Mouse (Mus musculus) small intestine, adult 2 months (tissue): ENCODE results near the gene Kcnj10. TPM values are rescaled to one million over a fixed set of nuclear protein-coding genes. Genes with fewer than 3 reads are reported as not detected.

Experiments
- H3K27ac ChIP-seq: fragments of 200-500 bp; 2 replicates; pipeline ENCODE4 v1.5.1; 2012; ENCODE audit warnings: low read depth, low read length, control low read depth, inconsistent platforms; ENCODE audit not compliant: insufficient read depth
- H3K27me3 ChIP-seq: fragments of 200-500 bp; 2 replicates; pipeline ENCODE4 v1.6.1; 2012; ENCODE audit warnings: mild to moderate bottlenecking, moderate library complexity, low read length, inconsistent platforms; ENCODE audit not compliant: control insufficient read depth, insufficient read depth
- H3K36me3 ChIP-seq: fragments of 200-500 bp; 2 replicates; pipeline ENCODE4 v1.6.1; 2012; ENCODE audit warnings: mild to moderate bottlenecking, low read length, control low read depth, inconsistent platforms; ENCODE audit not compliant: control insufficient read depth, insufficient read depth
- H3K4me1 ChIP-seq: fragments of 200-500 bp; 2 replicates; pipeline ENCODE4 v1.6.1; 2012; ENCODE audit warnings: low read length, inconsistent platforms, mixed read lengths; ENCODE audit not compliant: control insufficient read depth, insufficient read depth, insufficient read length
- H3K4me3 ChIP-seq: fragments of 200-500 bp; 2 replicates; pipeline ENCODE4 v1.5.1; 2012; ENCODE audit warnings: low read depth, mild to moderate bottlenecking, control low read depth, inconsistent platforms, low read length, moderate library complexity
- CTCF ChIP-seq: fragments of 200-500 bp; IDR thresholded peaks from 2 replicates; pipeline ENCODE4 v1.5.1; 2012; ENCODE audit warnings: low read depth, mild to moderate bottlenecking, control low read depth, inconsistent platforms, low read length, moderate library complexity, mixed read lengths; ENCODE audit not compliant: insufficient replicate concordance, insufficient read length; ENCODE audit errors: extremely low read depth
- POLR2A ChIP-seq: fragments of 200-500 bp; IDR thresholded peaks from 2 replicates; pipeline ENCODE4 v1.6.1; 2012; ENCODE audit warnings: low read depth, mild to moderate bottlenecking, control low read depth, inconsistent platforms, low read length, moderate library complexity
- WGBS: fragments of 180-500 bp; shearing (Covaris S2); methylation state at CpG from one replicate; pipeline ENCODE4 v1.1.7; 2018; 5-methylcytosine and 5-hydroxymethylcytosine counted together
- polyA plus RNA-seq: library from polyadenylated mRNA; depleted of rRNA; stranded (reverse); fragments of >200 nt; gene quantifications from 2 replicates; pipeline ENCODE4 v1.2.3, GENCODE M21; 2012; rRNA removed

The Kcnj10 gene
- polyA plus RNA-seq, 1 experiment: 0.65 TPM

- 54% methylated on average over 4 of the region's 4 CpGs for WGBS
- H3K36me3 ChIP-seq: no peaks in the 10 kb centered on the region
- H3K4me3 ChIP-seq: no peak overlapping the region
- TF ChIP-seq POLR2A (no peak), CTCF (no peak)
- H3K27me3 ChIP-seq: no peaks in the 10 kb centered on the region
- H3K4me1 ChIP-seq: peaks cover 19% of the 10 kb centered on the region; the same call in 1 of the 2 replicates
- H3K27ac ChIP-seq: peak overlapping the region; percentile 65
These were observed 72.7 kb downstream of the Kcnj10 start for GRCm38 (mm10) chr1:172413491-172414230.

DNA sequence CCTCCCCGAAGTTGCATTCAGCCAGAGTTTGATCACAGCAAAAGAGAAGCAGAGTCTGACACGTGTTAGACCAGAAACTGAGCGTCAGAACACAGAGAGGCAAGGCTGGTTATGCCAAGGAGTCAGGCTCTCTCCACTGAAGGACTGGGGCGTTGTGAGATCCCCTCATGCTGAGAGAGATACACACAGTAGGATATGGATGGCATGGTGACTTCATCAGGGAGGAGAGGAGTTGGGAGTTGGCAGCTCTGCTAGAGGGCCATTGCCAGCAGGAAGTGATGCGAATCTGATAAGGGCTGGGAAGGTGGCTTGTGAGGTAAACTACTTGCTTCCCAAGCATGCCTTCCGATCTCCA lies 73.2 kb downstream of the Kcnj10 start:
- no peaks in the 10 kb centered on the region for H3K27me3 ChIP-seq
- H3K4me3 ChIP-seq: no peak overlapping the region
- H3K4me1 ChIP-seq: peaks cover 19% of the 10 kb centered on the region; the same call in 1 of the 2 replicates
- WGBS: 75% methylated on average over 6 of the region's 6 CpGs
- H3K27ac ChIP-seq: no peak overlapping the region
- no peak for TF ChIP-seq POLR2A
- TF ChIP-seq CTCF: no peak
- H3K36me3 ChIP-seq: no peaks in the 10 kb centered on the region

- no peak overlapping the region for H3K27ac ChIP-seq
- 84% methylated on average over 7 of the region's 7 CpGs for WGBS
- H3K4me3 ChIP-seq: no peak overlapping the region
- peaks cover 19% of the 10 kb centered on the region; the same call in 1 of the 2 replicates for H3K4me1 ChIP-seq
- H3K27me3 ChIP-seq: no peaks in the 10 kb centered on the region
- no peak for TF ChIP-seq CTCF
- no peak for TF ChIP-seq POLR2A
- H3K36me3 ChIP-seq: no peaks in the 10 kb centered on the region
These were observed 74.1 kb downstream of the Kcnj10 start for GRCm38 (mm10) chr1:172415061-172415460.

- no peak overlapping the region for H3K4me3 ChIP-seq
- 52% methylated on average over 6 of the region's 6 CpGs for WGBS
- no peak for TF ChIP-seq POLR2A
- 0 out of 2 replicates have a peak, but pooled peaks have one; percentile 17 for TF ChIP-seq CTCF
These were observed 77.2 kb downstream of the Kcnj10 start for GRCm38 (mm10) chr1:172418173-172418572.

GRCm38 (mm10) chr1:172418642-172419041 lies 77.6 kb downstream of the Kcnj10 start:
- peaks cover 7% of the 10 kb centered on the region; the same call in 1 of the 2 replicates for H3K4me1 ChIP-seq
- TF ChIP-seq POLR2A: no peak
- TF ChIP-seq CTCF: no peak
- H3K27me3 ChIP-seq: no peaks in the 10 kb centered on the region; the same call in 1 of the 2 replicates
- no peak overlapping the region for H3K27ac ChIP-seq
- H3K4me3 ChIP-seq: no peak overlapping the region
- WGBS: 74% methylated on average over 3 of the region's 3 CpGs
- H3K36me3 ChIP-seq: no peaks in the 10 kb centered on the region

More at GRCm38 (mm10) chr1:172418173-172418572, 77.2 kb downstream of the Kcnj10 start:
- H3K36me3 ChIP-seq: no peaks in the 10 kb centered on the region
- no peaks in the 10 kb centered on the region; the same call in 1 of the 2 replicates for H3K27me3 ChIP-seq
- H3K27ac ChIP-seq: no peak overlapping the region
- H3K4me1 ChIP-seq: peaks cover 12% of the 10 kb centered on the region; the same call in 1 of the 2 replicates

DNA sequence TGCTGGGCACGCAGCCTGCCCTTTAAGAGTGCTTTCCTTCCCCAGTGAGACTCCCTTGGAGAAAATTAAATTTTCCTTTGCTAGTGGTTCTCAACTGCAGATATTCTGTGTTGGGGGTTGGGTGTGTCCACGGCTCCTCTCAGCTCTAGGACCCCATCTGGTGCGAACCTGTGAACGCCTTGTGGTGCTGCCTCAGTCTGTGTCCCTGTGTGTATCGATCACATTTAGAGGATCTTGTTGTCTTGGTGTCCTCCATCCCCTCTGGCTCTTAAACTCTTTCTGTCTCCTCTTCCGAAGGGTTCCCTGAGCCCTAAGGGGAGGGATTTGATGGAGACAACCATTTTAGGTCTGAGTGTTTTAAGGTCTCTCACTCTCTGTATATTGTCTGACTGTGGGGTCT lies 79.2 kb downstream of the Kcnj10 start:
- Histone ChIP-seq H3K27ac (no peak overlapping the region), H3K36me3 (no peaks in the 10 kb centered on the region), H3K4me1 (no peaks in the 10 kb centered on the region), H3K27me3 (no peaks in the 10 kb centered on the region; the same call in 1 of the 2 replicates), H3K4me3 (no peak overlapping the region)
- TF ChIP-seq POLR2A: no peak
- no peak for TF ChIP-seq CTCF
- 93% methylated on average over 6 of the region's 6 CpGs for WGBS

GRCm38 (mm10) chr1:172423393-172423792 lies 82.4 kb downstream of the Kcnj10 start:
- no peaks in the 10 kb centered on the region; the same call in 1 of the 2 replicates for H3K27me3 ChIP-seq
- H3K4me3 ChIP-seq: no peak overlapping the region
- peaks cover 3% of the 10 kb centered on the region; the same call in 1 of the 2 replicates for H3K4me1 ChIP-seq
- 63% methylated on average over 1 of the region's 1 CpGs for WGBS
- no peak overlapping the region for H3K27ac ChIP-seq
- no peak for TF ChIP-seq CTCF
- TF ChIP-seq POLR2A: no peak
- no peaks in the 10 kb centered on the region for H3K36me3 ChIP-seq

Other genes with a start within 250 kb of the Kcnj10 start
- 40.5 and 55.1 TPM in 2 replicates for gene Pex19, start 214.5 kb upstream of the Kcnj10 start, polyA plus RNA-seq
- gene Dcaf8, start 193.1 kb upstream of the Kcnj10 start, polyA plus RNA-seq: 14.6 and 26.7 TPM in 2 replicates
- 11.3 and 12.0 TPM in 2 replicates for gene Pea15a, start 134.4 kb upstream of the Kcnj10 start, polyA plus RNA-seq
- 0.18 and 0.32 TPM in 2 replicates for gene Casq1, start 121.3 kb upstream of the Kcnj10 start, polyA plus RNA-seq
- not detected in 2 replicates for gene Atp1a4, start 82.8 kb upstream of the Kcnj10 start, polyA plus RNA-seq
- 52.7 and 90.8 TPM in 2 replicates for gene Igsf8, start 79.6 kb upstream of the Kcnj10 start, polyA plus RNA-seq
- gene Atp1a2, start 43.1 kb upstream of the Kcnj10 start, polyA plus RNA-seq: 2.7 and 3.5 TPM in 2 replicates
- gene Kcnj9, start 11.9 kb upstream of the Kcnj10 start, polyA plus RNA-seq: 0.25 TPM in 1 of 2 replicates, not detected in the other
- gene Pigm, start 35.3 kb downstream of the Kcnj10 start, polyA plus RNA-seq: 3.5 and 4.8 TPM in 2 replicates
- 2.1 TPM in 2 replicates for gene Slamf9, start 134.1 kb downstream of the Kcnj10 start, polyA plus RNA-seq
- gene Igsf9, start 140.6 kb downstream of the Kcnj10 start, polyA plus RNA-seq: 145 and 516 TPM in 2 replicates
- 149 and 284 TPM in 2 replicates for gene Tagln2, start 158.8 kb downstream of the Kcnj10 start, polyA plus RNA-seq
- 0.29 and 1.3 TPM in 2 replicates for gene Cfap45, start 179.6 kb downstream of the Kcnj10 start, polyA plus RNA-seq
- 0.35 and 1.0 TPM in 2 replicates for gene Vsig8, start 214.7 kb downstream of the Kcnj10 start, polyA plus RNA-seq
- gene Slamf8, start 249.4 kb downstream of the Kcnj10 start, polyA plus RNA-seq: 3.1 and 4.4 TPM in 2 replicates